Mouse (Mus musculus) cerebellum, postnatal 36 days (tissue): ENCODE results near the gene Scrn3.

Experiments used
- DNase-seq, 2 experiments: peaks; one replicate each; pipeline ENCODE4 v3.0.0; 2021 to 2022; ENCODE audit warnings: mixed read lengths in 2 of 2

Gene Scrn3

DNA sequence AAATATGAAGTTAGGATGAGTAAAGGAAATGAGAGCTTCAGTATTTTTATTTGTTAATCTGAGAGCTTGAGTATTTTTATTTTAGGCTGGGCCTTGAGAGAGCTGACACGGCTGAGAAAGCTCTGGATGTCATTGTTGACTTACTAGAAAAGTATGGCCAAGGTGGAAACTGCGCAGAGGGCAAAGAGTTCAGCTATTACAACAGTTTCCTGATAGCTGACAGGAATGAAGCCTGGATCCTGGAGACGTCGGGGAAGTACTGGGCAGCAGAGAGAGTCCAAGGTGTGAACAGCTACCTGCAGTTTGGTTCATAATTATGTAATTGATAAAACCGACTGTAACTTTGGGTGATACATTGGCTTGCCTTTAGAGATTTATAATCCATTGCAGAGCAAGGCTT is 6.8 kb downstream of the Scrn3 start:
- no peak for DNase-seq

DNA sequence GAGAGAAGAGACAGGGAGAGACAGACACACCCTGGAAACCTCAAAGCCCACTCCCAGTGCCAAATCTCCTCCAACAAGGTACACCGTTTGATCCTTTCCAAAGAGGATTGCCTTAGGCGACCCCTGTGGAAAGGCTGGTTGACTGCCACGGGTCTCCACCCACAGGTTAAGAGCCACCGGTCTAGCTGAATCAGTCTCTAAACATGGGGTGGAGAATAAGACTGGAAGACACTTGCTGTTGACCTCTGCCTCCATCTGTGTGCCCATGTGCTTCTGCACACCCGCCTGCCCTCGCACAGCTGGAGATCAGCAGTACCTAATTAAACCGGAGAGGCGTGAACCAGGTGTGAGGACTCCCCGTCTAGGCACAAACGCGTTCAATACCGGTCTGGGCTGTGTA is 10.6 kb downstream of the Scrn3 start:
- DNase-seq = no peak

DNA sequence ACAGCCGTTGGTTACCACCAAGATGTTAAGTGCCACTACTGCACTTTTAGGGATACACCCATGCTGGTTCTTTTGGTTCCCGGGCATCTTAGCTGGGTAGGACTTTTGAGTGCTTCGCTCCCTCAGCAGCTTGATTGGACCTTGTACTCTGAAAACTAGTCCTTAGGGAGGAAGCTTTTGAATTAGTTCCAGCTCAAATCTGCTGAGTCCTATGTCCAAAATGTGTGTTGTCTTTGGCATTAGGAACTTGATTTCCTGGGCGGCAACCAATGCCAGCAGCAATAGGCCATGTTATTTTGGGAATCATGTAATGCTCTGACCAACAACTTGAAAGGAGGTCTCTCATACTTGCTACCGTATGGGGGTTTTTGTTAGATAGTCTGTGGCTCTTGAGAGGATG is 13.5 kb downstream of the Scrn3 start:
- no peak for DNase-seq

DNA sequence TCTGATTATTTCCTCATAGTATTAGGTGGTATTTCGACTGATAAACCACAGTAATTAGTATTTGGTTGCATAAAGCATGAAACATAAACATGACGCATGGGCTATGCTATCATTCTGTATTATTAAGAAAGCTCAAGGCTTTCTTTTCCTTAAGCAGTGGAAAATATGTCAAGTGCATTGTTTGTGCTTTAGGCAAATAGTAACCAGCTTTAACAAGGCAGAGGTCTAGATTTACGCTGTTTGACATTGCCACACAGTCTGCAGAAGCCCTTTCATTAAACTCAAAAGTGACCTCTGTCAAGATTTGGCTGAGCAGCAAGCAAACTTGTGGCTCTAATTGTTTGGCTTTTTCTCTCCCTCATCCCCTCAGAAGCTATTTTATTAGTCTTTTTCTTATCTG is 23.5 kb downstream of the Scrn3 start:
- DNase-seq = no peak

DNA sequence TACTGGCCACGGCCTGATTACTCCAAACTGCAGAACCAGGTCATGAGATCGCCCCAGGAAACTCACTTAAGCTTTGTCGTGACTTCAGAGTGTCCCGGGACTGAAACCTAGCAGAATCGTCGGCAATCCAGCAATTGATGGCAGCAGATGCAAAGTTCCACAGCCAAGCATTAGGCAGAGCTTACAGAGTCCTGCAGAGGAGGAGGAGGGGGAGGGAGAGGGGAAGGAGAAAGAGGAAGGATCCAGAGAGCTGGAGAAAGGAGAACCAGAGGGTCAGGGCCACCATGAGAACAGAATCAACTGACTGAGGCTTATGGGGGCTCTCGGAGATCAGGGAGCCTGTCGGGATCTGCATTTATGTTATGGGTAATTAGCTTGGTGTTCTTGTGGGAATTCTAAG is 26.0 kb downstream of the Scrn3 start:
- no peak for DNase-seq

DNA sequence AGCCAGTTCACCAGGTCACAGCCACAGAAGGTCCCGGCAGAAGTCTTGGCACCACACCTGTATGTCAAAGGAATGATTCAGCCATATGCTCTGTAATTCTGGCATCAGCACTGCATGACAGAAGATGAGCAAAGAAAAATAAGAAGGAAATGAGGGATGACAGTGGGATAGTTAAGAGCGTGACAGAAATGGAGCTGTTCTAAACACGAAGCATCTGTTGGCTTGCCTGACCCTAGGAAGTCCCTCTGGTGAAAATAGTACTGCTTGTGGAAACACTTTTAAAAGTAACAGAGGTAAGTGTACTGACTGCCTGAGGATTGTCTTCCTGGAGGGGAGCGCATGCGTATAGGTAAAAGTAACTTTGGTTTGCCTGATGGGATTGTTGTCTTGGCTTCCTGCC is 31.3 kb downstream of the Scrn3 start:
- DNase-seq = no peak

DNA sequence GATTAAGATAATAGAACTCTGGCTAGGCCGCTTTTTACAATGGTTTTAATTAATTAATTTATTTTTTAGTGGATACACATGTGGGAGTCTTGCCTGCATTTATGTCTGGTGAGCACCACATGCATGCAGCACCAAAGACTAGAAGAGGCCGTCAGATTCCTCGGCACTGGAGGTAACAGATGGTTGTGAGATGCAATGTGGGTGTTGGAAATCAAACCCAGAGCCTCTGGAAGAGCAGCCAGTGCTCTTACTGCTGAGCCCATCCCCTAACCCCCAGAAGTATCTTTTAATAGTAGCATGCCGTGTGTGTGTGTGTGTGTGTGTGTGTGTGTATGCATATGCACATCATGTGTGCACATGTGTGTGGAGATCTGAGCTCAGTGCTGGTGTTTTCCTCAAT is 32.8 kb downstream of the Scrn3 start:
- DNase-seq = no peak

DNA sequence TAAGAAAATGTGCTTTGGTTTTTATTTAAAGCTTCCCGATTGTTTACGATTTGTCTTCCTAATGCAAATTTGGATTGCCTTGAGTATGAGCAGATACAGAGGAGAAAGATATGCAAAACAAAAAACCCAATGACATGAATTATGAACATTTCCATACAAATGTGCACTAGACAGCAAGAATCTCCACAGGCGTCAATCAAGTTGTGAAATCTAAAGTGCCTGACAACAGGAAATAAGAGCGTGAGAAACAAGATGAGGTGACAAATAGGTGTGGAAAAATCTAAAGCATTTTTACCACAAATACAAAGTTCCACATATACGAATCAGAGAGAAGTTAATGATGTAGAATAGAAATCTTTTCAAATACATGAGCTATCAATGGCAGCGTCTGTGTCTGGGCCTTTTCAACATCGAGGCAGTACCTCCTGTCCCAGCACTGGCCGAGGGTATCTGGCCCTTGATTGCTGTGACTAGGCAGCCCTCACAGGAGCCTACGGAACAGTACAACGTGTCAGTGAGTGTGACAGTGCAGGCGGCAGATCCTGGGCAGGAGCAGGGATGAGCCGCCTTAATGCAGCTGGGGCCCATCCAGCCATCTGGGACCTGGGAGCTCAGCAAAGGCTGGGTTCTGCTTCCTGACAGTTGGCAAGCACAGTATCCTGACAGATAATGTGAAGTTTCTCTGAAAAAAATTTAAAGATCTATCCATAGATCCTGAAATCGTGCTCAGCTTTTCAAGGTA is 34.1 kb downstream of the Scrn3 start:
- no peak for DNase-seq

DNA sequence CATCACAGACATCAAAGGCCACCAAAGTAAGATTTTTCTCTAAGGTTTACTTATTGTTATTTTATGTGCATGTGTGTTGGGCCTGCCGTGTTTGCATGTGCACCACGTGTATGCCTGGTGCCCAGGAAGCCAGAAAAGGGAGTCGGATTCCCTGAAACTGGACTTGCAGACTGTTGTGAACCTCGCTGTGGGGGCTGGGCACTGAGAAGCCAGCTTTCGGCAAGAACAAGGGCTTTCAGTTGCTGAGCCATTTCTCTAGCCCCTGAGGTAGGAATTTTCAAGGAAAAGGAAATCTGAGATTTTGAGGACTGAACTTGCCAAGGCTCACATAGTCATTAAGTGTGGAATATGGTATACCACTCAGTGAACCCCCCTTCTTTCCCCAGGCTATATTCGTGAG is 34.7 kb downstream of the Scrn3 start:
- no peak for DNase-seq

DNA sequence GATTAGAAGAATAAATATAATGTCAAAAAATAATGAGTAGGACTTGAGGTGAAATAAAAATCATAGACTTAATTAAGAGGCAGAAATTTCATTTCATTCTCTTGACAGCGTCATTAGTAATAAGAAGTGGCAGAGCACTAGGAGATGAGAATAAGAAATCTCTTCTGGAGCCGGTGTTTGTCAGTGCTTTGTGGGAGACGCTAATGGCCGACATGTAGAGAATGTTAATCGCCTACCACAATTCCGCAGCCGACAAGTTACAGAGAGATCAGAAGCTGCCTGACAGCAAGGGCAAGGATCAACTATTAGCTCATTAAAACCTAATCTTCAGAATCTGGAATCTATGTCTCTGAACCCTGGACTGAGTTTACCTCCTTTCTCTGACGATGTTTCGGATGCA is 35.4 kb downstream of the Scrn3 start:
- DNase-seq = no peak

DNA sequence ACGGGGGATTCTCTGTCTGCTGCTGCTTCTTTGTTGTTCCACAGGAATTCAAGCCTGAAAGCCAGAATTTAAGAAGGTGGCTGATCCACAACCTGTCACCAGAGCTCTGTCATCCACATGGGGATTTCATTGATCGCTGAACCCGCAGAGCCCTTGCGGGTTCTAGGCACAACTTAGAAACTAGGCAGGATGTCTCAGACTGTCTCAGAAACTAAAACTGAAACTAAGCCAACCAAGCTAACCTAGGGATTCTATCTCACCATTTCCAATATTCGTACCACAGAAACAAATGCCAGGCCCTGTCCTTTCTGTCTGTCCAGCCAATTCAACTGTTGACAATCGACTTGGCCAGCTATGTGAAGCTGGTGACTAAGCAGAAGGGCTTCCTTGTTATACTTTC is 35.8 kb downstream of the Scrn3 start:
- no peak for DNase-seq

DNA sequence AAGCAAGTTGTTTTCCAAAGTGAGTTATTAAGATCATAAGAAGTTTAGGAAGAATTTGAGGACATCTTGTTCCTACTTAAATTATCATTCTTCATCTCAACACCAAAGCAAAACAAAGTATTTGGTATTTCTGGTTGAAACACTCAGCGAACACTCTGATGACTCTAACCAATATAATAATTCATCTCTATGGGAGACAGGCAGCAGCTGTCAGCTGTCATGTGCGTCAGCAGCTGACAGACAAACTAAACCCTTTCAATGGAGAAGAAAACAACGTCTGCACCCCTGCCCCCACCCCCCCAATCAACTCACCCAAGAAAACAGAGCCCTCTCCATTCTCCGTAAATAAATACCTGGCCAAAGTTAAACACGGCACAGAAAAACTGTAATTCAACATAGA is 39.1 kb downstream of the Scrn3 start:
- DNase-seq = no peak

DNA sequence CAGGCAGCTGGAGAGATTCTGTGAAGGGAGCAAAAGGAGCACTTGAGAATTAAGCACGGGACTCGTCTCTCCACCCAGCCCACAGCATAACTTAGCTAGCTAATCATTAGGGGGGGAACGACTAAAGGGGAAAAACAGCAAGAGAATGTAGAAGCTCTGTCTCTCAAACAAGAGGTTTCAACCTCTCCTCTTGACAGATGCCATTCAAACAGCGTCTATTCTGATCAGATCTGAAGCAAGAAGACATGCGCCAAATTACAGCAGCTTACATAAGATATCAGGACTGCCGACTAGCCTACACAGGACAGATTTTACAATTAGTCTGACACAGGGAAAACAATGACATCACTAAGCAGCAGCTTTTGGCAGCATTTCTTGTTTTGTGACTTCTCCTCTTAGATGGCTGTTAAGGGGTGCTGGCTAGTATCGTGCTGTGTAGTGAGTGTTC is 39.5 kb downstream of the Scrn3 start:
- DNase-seq = peak; percentile 16 to 29

DNA sequence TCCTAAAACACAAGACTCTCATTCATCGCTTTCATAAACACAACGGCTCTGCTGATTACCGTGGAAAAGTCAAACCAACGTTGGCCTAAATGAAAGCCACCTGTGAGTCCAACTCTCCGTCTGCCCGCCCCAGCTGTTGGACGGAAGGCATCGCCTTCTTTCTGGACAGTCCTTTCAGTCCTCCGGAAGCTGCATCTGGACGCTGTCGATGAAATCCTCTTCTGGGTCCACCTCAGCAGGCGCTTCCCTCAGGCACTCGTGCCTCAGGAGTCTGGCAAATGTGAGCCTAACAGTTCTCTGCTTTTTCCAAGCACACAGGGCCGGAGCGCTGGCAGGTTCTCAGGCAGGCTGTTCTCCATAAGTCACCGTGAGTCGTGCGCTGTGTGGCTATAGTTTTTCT is 44.6 kb downstream of the Scrn3 start:
- no peak for DNase-seq

DNA sequence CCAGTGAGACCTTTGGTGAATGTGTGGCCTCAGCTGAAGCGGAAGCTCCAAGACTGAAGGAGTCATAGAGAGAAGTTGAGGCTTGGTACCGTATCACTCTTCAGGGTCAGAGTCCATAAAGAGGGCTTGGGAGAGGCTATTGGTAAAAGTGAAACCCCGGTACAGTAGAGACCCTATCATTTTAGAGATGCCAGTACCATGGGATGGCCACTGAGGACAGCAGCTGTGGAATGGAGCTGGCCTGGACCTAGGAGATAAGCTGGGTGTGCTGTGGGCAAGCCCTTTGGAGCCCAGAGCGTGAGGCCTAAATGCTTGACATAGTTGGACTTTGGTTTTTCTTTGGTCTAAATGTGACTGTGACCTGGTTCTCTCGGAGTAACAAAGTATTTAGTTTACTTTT is 47.5 kb downstream of the Scrn3 start:
- no peak for DNase-seq

DNA sequence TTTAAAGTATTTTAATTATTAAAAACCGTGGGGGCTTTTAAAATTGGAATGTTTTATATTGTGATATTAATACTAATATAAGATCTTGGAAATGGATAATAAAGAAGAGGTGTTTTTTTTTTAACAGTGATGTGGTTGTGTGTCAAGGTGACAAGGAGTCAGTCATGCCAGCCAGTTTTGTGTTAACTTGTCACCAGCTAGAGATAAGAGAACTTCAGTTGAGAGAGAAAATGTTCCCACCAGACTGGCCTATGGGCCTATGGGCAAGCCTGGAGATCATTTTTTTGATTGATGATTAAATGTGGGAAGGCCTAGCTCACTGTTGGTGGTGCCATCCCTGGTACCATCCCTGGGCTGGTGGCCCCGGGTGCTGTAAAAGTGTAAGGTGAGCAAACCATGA is 48.1 kb downstream of the Scrn3 start:
- DNase-seq = no peak

DNA sequence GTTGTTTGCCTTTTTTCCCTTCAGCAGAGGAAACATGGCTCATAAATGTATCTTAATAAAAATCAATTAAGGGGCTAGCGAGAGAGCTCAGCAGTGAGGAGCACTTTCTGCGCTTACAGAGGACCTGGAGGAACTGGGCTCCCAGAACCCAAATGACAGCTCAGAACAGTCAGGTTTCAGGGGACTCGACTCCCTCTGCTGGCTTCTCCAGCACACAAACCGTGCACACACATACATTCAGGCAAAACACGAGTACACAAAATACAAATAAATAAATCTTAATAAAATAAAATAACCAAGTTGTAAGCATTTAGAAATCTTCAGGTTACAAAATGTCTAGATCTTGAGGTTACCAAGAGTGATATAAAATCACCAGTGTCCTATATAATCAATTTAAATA is 51.0 kb downstream of the Scrn3 start:
- DNase-seq = no peak

DNA sequence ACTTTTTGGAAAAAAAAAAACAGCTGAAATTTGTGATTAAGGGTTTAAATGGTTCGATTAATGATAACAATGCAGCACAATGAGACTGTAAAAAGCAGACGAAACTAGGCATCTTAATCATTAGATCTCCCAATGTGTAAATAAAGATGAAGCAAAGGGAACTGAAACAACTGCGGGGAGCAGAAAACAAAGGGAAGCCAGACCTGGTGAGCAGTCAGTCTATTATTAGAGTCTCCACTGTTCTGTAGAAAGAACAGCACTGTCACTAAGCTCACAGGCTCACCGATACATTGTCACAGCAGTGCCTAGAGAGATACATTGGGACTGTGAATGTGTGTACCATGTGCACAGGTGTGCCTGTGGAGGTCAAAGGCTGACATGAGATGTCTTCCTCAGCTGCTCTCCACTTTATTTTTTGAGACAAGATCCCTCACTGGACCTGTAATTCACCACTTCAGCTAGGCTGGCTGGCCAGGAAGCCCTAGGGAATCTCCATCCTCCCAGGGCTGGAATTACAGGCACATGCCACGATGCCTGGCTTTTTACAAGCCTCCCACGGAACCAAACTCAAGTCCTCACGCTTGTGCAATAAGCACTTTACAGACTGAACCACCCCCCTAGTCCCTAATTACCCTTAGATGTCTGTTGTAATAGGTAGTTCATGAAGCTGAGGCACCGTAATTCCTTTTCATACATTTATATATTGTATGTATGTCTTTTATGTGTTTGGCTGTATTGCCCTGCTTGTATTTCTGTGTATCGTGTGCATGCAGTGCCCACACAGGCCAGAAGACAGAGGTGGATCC is 59.3 kb downstream of the Scrn3 start:
- no peak for DNase-seq

DNA sequence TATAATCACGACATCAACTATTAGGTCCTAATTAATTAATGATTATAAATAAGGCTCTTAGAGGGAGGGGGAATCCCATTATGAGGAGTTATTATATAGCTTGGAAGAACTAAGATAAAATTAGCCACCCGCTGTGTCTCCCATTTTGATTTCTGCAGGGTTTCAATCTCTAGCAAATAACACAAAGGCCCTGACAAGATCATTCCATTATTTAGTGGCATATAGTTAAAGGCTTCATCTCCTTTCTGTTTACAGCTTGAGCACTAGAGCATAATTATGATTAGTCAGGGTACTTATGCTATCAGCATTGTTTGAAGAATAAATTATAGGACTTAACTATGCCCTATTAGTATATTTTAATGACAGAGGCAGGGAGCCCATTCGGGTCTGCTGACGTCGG is 65.9 kb downstream of the Scrn3 start:
- no peak for DNase-seq

DNA sequence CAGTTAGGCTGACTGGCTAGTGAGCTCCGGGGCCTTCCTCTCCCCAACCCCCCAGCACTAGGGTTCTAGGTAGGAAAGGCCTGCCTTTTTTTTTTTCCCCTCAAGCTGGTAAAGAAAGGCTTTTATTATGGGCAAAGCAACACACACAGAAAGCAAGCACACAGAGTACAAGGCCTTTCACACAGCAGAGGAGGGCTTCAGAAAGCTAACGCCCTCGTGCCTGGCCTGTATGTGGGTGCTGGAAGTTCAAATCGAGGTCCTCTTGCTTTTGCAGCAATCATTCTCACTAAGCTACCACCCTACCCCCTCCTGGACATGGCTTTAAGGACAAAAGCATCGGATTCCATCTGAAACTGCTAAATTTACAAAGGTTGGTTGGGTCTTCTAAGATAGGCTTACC is 67.3 kb downstream of the Scrn3 start:
- DNase-seq = no peak

DNA sequence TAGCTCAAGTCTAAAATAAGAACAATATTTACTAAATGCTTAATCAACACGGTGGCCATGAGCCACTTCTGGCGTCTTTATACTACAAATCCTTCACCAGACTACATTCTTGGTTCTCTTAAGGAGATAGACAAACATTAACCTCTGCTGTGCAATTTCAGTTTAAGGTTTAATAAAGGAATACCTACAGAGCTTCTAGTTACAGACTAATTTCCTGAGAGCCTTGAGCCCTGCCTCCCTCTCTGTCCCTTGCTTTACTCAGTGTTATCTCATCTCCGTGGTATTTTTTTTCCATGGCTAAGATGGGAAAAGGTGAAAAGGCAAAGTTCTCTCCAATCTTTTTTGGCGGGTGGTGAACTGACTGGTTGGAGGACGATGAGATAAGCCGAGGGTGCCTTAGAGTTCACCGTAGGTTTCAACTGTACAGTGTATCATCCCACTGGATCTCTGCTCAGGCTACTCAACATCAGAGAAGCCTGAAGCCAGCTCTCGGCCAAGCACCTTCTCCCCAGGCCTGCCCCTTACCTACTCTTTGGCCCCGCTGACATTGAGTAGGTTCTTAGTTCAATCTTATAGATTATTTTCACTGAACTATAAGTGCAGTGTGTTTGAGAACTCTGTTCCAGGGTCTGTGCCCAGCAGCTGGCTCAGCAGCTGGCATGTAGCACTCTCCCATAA is 68.0 kb downstream of the Scrn3 start:
- DNase-seq = no peak

DNA sequence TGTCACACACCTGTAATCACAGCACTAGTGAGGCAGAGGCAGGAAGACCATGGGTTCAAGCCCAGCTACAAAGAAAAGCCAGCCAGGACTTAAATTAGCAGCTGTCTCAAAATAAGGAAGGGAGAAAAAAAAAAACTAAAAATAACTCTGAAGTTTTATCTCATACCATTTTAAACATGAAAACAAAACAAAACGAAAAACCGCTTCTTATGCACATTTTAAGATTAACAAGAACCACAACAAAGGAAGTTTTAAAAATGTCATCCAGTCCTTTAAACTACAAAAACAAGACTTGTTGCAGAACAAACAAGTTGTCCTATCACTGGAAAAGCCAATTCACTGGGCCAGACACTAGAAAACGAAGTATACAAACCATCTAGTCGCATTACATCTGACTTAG is 72.8 kb downstream of the Scrn3 start:
- no peak for DNase-seq

DNA sequence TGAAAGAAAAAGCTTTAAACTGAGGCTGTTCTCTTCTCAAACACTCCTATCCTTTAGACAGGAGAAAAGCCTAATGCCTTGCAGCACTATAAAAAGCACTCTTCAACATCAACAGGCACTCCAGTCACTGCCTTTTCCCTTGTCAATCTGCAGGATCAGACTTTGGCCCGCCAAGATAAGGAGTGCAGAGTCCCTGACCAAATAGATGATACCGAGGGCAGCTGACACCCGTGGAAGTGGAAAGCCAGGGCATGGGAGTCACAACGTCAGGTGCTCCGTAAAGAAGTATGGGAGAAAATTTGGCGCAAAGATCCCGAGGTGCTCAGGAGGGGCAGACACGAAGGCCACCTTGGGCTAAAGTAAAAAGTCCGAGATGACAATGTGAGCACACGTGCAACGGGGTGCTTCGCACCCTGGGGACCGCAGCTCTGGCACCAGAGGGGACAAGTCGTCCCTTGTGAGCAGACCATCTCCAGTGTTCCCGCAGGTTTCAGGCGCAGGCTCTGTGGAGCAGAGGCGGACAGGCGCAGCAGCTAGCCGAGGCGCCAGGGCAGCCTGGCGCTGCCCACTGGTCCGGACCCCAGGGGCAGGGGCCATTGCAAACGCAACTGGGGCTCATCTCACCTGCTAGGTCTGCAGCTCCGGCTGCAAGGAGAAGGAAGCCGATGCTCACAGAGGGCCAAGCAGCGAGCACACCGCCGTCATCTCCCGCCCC is 73.4 kb downstream of the Scrn3 start:
- DNase-seq = no peak
